Mouse (Mus musculus) c-Kit-positive CD71-negative TER-119-negative erythroid progenitor cells, embryonic 14.5 days (primary cell): ENCODE results near the gene 4933405L10Rik.
A peak's percentile ranks its signal among the peaks of the same experiment; 100 is the strongest.

Experiments
- DNase-seq: peaks from one replicate; pipeline ENCODE4 v3.0.0-alpha.2; 2013; ENCODE audit warnings: low read depth

The 4933405L10Rik gene

GRCm38 (mm10) chr8:105707498-105708403, at the start of gene 4933405L10Rik, which contains the start of gene Enkd1:
Gene 4933405L10Rik (plus strand): TSS chr8:105707655.
Gene Enkd1 (minus strand): TSS chr8:105708210.
- DNase-seq = peak; percentile 76

GRCm38 (mm10) chr8:105661167-105661566, 46.3 kb upstream of the 4933405L10Rik start:
- no peak for DNase-seq

GRCm38 (mm10) chr8:105677891-105678290, 29.6 kb upstream of the 4933405L10Rik start:
- no peak for DNase-seq

GRCm38 (mm10) chr8:105685325-105685724, 22.1 kb upstream of the 4933405L10Rik start:
- DNase-seq = no peak

GRCm38 (mm10) chr8:105685796-105686308, 21.6 kb upstream of the 4933405L10Rik start, which contains the start of gene Carmil2:
Gene Carmil2 (plus strand): TSS chr8:105686274.
- DNase-seq = peak; percentile 62

- DNase-seq = no peak
These were observed 20.9 kb upstream of the 4933405L10Rik start for GRCm38 (mm10) chr8:105686551-105686950.

- DNase-seq = no peak
These were observed 19.9 kb upstream of the 4933405L10Rik start for GRCm38 (mm10) chr8:105687512-105687911.

- no peak for DNase-seq
These were observed 19.2 kb upstream of the 4933405L10Rik start for GRCm38 (mm10) chr8:105688242-105688752.

GRCm38 (mm10) chr8:105689256-105689982, 18.0 kb upstream of the 4933405L10Rik start:
- no peak for DNase-seq

GRCm38 (mm10) chr8:105689983-105690360, 17.5 kb upstream of the 4933405L10Rik start:
- DNase-seq = no peak

GRCm38 (mm10) chr8:105690978-105691377, 16.5 kb upstream of the 4933405L10Rik start:
- no peak for DNase-seq

GRCm38 (mm10) chr8:105692449-105693182, 14.8 kb upstream of the 4933405L10Rik start:
- DNase-seq = no peak

GRCm38 (mm10) chr8:105693648-105694047, 13.8 kb upstream of the 4933405L10Rik start:
- DNase-seq = peak; percentile 39

GRCm38 (mm10) chr8:105694051-105694799, 13.2 kb upstream of the 4933405L10Rik start:
- DNase-seq = no peak

- DNase-seq = no peak
These were observed 12.2 kb upstream of the 4933405L10Rik start for GRCm38 (mm10) chr8:105695080-105695780.

- DNase-seq = no peak
These were observed 10.2 kb upstream of the 4933405L10Rik start for GRCm38 (mm10) chr8:105697196-105697780.

- DNase-seq = no peak
These were observed 8.7 kb upstream of the 4933405L10Rik start for GRCm38 (mm10) chr8:105698734-105699133.

GRCm38 (mm10) chr8:105699488-105700215, 7.8 kb upstream of the 4933405L10Rik start:
- no peak for DNase-seq

GRCm38 (mm10) chr8:105700566-105700965, 6.9 kb upstream of the 4933405L10Rik start:
- DNase-seq = peak; percentile 47
